Mouse (Mus musculus) ES-E14 (cell line): ENCODE results near the gene Asb13.

Source experiments
- CHD2 ChIP-seq: IDR thresholded peaks from 2 replicates; pipeline ENCODE4 v1.6.1; 2014; ENCODE audit warnings: mild to moderate bottlenecking, low read depth, low read length, inconsistent platforms
- MAFK ChIP-seq: IDR thresholded peaks from 2 replicates; pipeline ENCODE4 v1.6.1; 2014; ENCODE audit warnings: mild to moderate bottlenecking, low read depth, low read length, inconsistent platforms; ENCODE audit not compliant: insufficient read depth
- ZC3H11A ChIP-seq: IDR thresholded peaks from 2 replicates; pipeline ENCODE4 v1.6.1; 2012; ENCODE audit warnings: low read depth, mild to moderate bottlenecking, inconsistent platforms, low read length, borderline replicate concordance
- ZNF384 ChIP-seq: IDR thresholded peaks from 2 replicates; pipeline ENCODE4 v1.6.1; 2012; ENCODE audit warnings: low read depth, low read length, inconsistent platforms

DNA sequence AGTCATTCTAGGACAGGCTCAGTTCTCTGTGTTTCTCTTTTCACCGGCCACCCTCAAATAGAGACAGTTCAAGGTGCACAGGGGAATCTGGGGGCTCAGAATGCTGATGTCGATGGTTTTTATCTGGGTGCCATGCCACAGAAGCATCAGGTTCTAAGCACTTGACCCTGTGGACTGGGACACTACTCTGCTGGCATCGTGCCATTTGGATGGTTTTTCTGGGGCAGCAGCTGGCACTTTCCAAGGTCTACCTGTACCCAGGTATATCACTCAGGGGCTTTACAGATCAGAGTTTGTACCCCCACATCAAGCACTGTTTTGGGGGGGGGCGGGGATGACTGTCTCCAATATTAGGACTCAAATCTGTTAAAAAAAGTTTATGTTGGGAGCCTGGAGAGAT is 16.7 kb downstream of the Asb13 start:
- TF ChIP-seq ZNF384: no peak
- TF ChIP-seq CHD2: no peak
- no peak for TF ChIP-seq ZC3H11A
- TF ChIP-seq MAFK: no peak
